Mouse (Mus musculus) lung, postnatal 0 days (tissue): ENCODE measurements around the gene Rexo1. TPM values are rescaled to one million over a fixed set of nuclear protein-coding genes. Genes with fewer than 3 reads are reported as not detected.

Source experiments
- ATAC-seq: fragments of 200-750 bp; cut with Nextera tagmentation; 2 replicates; pipeline ENCODE4 v1.8.0; 2017; ENCODE audit warnings: moderate library complexity
- DNase-seq: peaks from one replicate; pipeline ENCODE4 v3.0.0-alpha.2; 2016; ENCODE audit warnings: low spot score
- H3K27ac ChIP-seq: fragments of 300-500 bp; sonication (generic); 2 replicates; pipeline ENCODE4 v1.5.1; 2014; ENCODE audit warnings: antibody characterized with exemption, mild to moderate bottlenecking, low read length, mixed read lengths
- H3K27me3 ChIP-seq: fragments of 300-500 bp; sonication (generic); replicated peaks from 2 replicates; pipeline ENCODE4 v1.6.1; 2014; ENCODE audit warnings: low read length, mixed read lengths; ENCODE audit not compliant: insufficient read depth
- H3K36me3 ChIP-seq: fragments of 300-500 bp; sonication (generic); 2 replicates; pipeline ENCODE4 v1.6.1; 2014; ENCODE audit warnings: low read length, mixed read lengths; ENCODE audit not compliant: insufficient read depth
- H3K4me1 ChIP-seq: fragments of 300-500 bp; sonication (generic); 2 replicates; pipeline ENCODE4 v1.6.1; 2014; ENCODE audit warnings: antibody characterized with exemption, low read depth, low read length, mixed read lengths; ENCODE audit not compliant: insufficient read depth
- H3K4me2 ChIP-seq: fragments of 300-500 bp; sonication (generic); replicated peaks from 2 replicates; pipeline ENCODE4 v1.6.1; 2014; ENCODE audit warnings: low read depth, mild to moderate bottlenecking, low read length, moderate library complexity, mixed read lengths
- H3K4me3 ChIP-seq: fragments of 300-500 bp; sonication (generic); 2 replicates; pipeline ENCODE4 v1.5.1; 2014; ENCODE audit warnings: low read depth, low read length
- H3K9ac ChIP-seq: fragments of 300-500 bp; sonication (generic); replicated peaks from 2 replicates; pipeline ENCODE4 v1.6.1; 2014; ENCODE audit warnings: low read depth, mild to moderate bottlenecking
- H3K9me3 ChIP-seq: fragments of 300-500 bp; sonication (generic); 2 replicates; pipeline ENCODE4 v1.6.1; 2016; ENCODE audit warnings: low read length, mixed read lengths
- CTCF ChIP-seq: IDR thresholded peaks from 2 replicates; pipeline ENCODE4 v1.5.1; 2016; ENCODE audit warnings: antibody characterized with exemption, mild to moderate bottlenecking
- EP300 ChIP-seq: IDR thresholded peaks from 2 replicates; pipeline ENCODE4 v1.6.1; 2016; ENCODE audit warnings: antibody characterized with exemption, mild to moderate bottlenecking, control low read depth
- WGBS: fragments of 180-500 bp; shearing (Covaris S2); extraction: QIAGEN DNeasy Blood & Tissue Kit; methylation state at CpG from one replicate; pipeline ENCODE4 v1.1.7; 2014; 5-methylcytosine and 5-hydroxymethylcytosine counted together
- polyA plus RNA-seq: library from polyadenylated mRNA; unstranded; fragments of >200 nt; fragmentation: Nextera tagmentation; extraction: Ambion mirVana; gene quantifications from 2 replicates; pipeline ENCODE4 v1.2.1, GENCODE M21; 2015

The Rexo1 gene
- polyA plus RNA-seq, 1 experiment from 2014 or later, result 12.9 TPM

DNA sequence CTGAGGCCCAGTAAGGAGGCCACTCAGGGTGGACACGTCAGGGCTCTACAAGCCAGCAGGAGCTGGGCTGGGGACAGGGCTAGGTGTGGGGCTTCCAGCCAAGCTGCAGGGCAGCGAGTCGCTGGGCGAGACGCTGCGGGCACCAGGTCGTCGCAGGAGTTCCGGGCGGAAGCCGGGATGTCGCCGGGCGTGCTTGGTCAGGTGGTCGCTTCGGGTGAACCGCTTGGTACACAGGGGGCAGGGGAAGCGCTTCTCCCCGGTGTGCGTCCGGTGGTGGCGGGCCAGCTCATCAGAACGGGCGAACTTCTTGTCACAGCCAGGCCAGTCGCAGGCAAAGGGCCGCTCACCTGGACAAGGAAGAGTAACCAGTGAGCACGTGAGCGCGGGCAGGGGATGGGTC, 7.5 kb upstream of the Rexo1 start:
- 93% methylated on average over 29 of the region's 29 CpGs for WGBS
- no peak overlapping the region for H3K4me3 ChIP-seq

GRCm38 (mm10) chr10:80566375-80567092, 5.2 kb upstream of the Rexo1 start:
- Histone ChIP-seq H3K4me1 (peaks cover 14% of the 10 kb centered on the region; the same call in 1 of the 2 replicates), H3K4me2 (no peak overlapping the region), H3K9ac (no peak overlapping the region), H3K27ac (no peak overlapping the region), H3K9me3 (no peaks in the 10 kb centered on the region), H3K4me3 (no peak overlapping the region), H3K36me3 (no peaks in the 10 kb centered on the region), H3K27me3 (no peaks in the 10 kb centered on the region)
- ATAC-seq (peak; percentile 48), DNase-seq (peak; percentile 84)
- TF ChIP-seq EP300, result no peak
- peak; percentile 97 for TF ChIP-seq CTCF
- WGBS, result 30% methylated on average over 17 of the region's 17 CpGs

More for the DNA sequence above, 7.5 kb upstream of the Rexo1 start:
- ATAC-seq (no peak), DNase-seq (no peak)
- no peak overlapping the region for H3K9ac ChIP-seq
- H3K27ac ChIP-seq, result no peak overlapping the region
- H3K4me2 ChIP-seq, result no peak overlapping the region
- H3K36me3 ChIP-seq, result no peaks in the 10 kb centered on the region
- H3K27me3 ChIP-seq, result no peaks in the 10 kb centered on the region
- H3K9me3 ChIP-seq, result no peaks in the 10 kb centered on the region
- TF ChIP-seq EP300, result no peak
- no peak for TF ChIP-seq CTCF
- H3K4me1 ChIP-seq, result peaks cover 11% of the 10 kb centered on the region; the same call in 1 of the 2 replicates

- peak overlapping the region; percentile 79 for H3K4me2 ChIP-seq
- no peaks in the 10 kb centered on the region for H3K27me3 ChIP-seq
- no peaks in the 10 kb centered on the region for H3K36me3 ChIP-seq
- peak; percentile 50 for DNase-seq
- peak overlapping the region; percentile 93 for H3K9ac ChIP-seq
- no peak overlapping the region for H3K27ac ChIP-seq
- H3K9me3 ChIP-seq, result no peaks in the 10 kb centered on the region
- 1% methylated on average over 13 of the region's 13 CpGs for WGBS
- no peak for TF ChIP-seq EP300
- no peak for TF ChIP-seq CTCF
- no peak for ATAC-seq
- peak overlapping the region; percentile 99 for H3K4me3 ChIP-seq
- H3K4me1 ChIP-seq, result peaks cover 23% of the 10 kb centered on the region; the same call in 1 of the 2 replicates
Measured at GRCm38 (mm10) chr10:80560621-80561020, 739 bp downstream of the Rexo1 start.

- no peaks in the 10 kb centered on the region for H3K36me3 ChIP-seq
- DNase-seq, result no peak
- H3K4me1 ChIP-seq, result peaks cover 23% of the 10 kb centered on the region; the same call in 1 of the 2 replicates
- TF ChIP-seq CTCF (no peak), EP300 (no peak)
- no peak overlapping the region for H3K4me3 ChIP-seq
- H3K9me3 ChIP-seq, result no peaks in the 10 kb centered on the region
- no peak overlapping the region for H3K9ac ChIP-seq
- ATAC-seq, result no peak
- 89% methylated on average over 7 of the region's 7 CpGs for WGBS
- H3K27ac ChIP-seq, result no peak overlapping the region
- no peak overlapping the region for H3K4me2 ChIP-seq
- no peaks in the 10 kb centered on the region for H3K27me3 ChIP-seq
Measured at GRCm38 (mm10) chr10:80559431-80559830, 1.9 kb downstream of the Rexo1 start.

GRCm38 (mm10) chr10:80557346-80557965, 3.9 kb downstream of the Rexo1 start:
- H3K9me3 ChIP-seq, result no peaks in the 10 kb centered on the region
- H3K27ac ChIP-seq, result peak overlapping the region; percentile 59
- H3K4me3 ChIP-seq, result no peak overlapping the region
- WGBS, result 20% methylated on average over 5 of the region's 5 CpGs
- TF ChIP-seq CTCF, result peak; percentile 86
- no peak for TF ChIP-seq EP300
- ATAC-seq (peak; percentile 60), DNase-seq (peak; percentile 81)
- peaks cover 23% of the 10 kb centered on the region; the same call in 1 of the 2 replicates for H3K4me1 ChIP-seq
- H3K27me3 ChIP-seq, result no peaks in the 10 kb centered on the region
- H3K9ac ChIP-seq, result no peak overlapping the region
- no peaks in the 10 kb centered on the region for H3K36me3 ChIP-seq
- H3K4me2 ChIP-seq, result no peak overlapping the region

DNA sequence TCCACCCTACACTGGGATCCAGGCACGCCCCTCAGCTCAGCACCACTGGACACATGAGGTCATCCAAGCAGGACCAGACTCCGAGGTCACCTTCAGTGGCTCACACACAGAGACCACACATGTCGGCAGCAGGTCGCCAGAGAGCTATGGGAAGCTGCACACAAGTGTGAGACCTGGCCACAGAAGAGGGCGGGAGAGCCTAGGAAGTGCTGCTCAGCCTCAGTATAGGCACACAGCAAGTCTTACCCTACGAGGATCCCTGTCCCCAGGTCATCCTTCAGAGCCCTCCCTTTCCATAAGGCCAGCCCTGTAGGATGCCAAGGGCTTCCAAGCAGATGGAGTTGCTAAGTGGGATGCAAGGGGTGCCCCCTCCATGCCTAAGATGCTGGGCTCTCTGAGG, 7.4 kb downstream of the Rexo1 start:
- Histone ChIP-seq H3K4me1 (peaks cover 11% of the 10 kb centered on the region; the same call in 1 of the 2 replicates), H3K9ac (no peak overlapping the region), H3K4me2 (no peak overlapping the region), H3K4me3 (no peak overlapping the region), H3K9me3 (no peaks in the 10 kb centered on the region), H3K27me3 (no peaks in the 10 kb centered on the region), H3K36me3 (peaks cover 8% of the 10 kb centered on the region; the same call in 1 of the 2 replicates), H3K27ac (no peak overlapping the region)
- TF ChIP-seq CTCF (no peak), EP300 (no peak)
- 86% methylated on average over 6 of the region's 6 CpGs for WGBS
- no peak for DNase-seq
- no peak for ATAC-seq
